Mouse (Mus musculus) liver, postnatal 0 days (tissue): Measurements from ENCODE around the gene Pstpip1.

Experiments
- CTCF ChIP-seq: sonication (generic); IDR thresholded peaks from 2 replicates; pipeline ENCODE4 v1.5.1; 2016; ENCODE audit warnings: antibody characterized with exemption, low read depth
- EP300 ChIP-seq: IDR thresholded peaks from 2 replicates; pipeline ENCODE4 v1.6.1; 2016; ENCODE audit warnings: antibody characterized with exemption, low read depth, mild to moderate bottlenecking

DNA sequence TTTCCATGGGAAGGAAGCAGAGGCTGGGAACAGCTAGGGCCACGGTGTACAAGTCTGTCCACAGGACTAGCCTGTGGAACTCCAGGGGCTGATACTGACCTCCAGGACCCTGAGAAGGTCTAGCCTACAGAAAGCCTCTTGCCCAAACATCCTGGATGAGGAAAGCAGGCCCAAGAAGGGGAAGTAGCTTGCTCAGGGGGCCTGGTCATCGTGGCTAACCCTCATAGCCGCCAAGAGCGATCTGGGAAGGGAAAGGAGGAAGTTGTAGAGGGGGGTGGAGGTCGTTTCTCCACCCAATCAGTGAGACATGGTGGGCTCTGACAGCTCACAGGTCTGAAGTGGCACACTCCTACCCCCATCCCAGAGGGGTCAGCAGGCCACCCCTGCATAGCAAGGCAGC is 18.4 kb downstream of the Pstpip1 start:
- TF ChIP-seq CTCF (no peak), EP300 (no peak)
